Mouse (Mus musculus): Measurements from ENCODE around the gene Cbs. TPM values are rescaled to one million over a fixed set of nuclear protein-coding genes. Genes with fewer than 3 reads are reported as not detected.

Gene Cbs
- polyA plus RNA-seq, 1 experiment from 2014 or later = not detected

DNA sequence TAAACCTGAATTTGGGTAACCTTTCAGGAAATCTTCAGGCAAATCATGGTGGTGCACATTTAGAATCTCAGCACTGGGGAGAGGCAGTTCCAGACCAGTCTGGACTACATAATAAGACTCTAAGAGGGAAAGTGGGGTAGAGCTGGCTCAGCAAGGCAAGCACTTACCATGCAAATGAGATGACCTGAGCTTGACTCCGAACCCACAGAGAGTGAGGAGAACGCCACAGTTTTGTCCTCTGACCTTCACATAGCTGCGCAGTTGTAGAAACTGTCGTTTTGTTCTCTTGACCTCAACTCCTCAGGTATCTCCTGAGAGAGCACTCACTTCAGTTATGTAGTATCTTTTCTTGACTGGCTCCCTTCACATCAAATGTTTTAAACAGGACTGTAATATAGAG, 48.3 kb downstream of the Cbs start:
- Histone ChIP-seq H3K27ac (no peak overlapping the region), H3K36me3 (ENCODE audit: inconsistent target) (peaks cover 21% of the 10 kb centered on the region; the same call in 1 of the 2 replicates)
- WGBS (ENCODE audit: missing documents) = 94% methylated on average over 4 of the region's 4 CpGs

GRCm38 (mm10) chr17:31588115-31588514, 48.9 kb downstream of the Cbs start:
- no peaks in the 10 kb centered on the region for H3K79me2 ChIP-seq (ENCODE audit: inconsistent target)
- peaks cover 21% of the 10 kb centered on the region; the same call in 1 of the 2 replicates for H3K36me3 ChIP-seq (ENCODE audit: inconsistent target)
- 74% methylated on average over 7 of the region's 7 CpGs for WGBS (ENCODE audit: missing documents)
- no peak overlapping the region for H3K27ac ChIP-seq
- no peak overlapping the region for H3K4me3 ChIP-seq (ENCODE audit: inconsistent target)

More for the DNA sequence above, 48.3 kb downstream of the Cbs start:
- no peaks in the 10 kb centered on the region for H3K79me2 ChIP-seq (ENCODE audit: inconsistent target)
- no peak overlapping the region for H3K4me3 ChIP-seq (ENCODE audit: inconsistent target)

GRCm38 (mm10) chr17:31583781-31584180, 53.3 kb downstream of the Cbs start:
- H3K79me2 ChIP-seq (ENCODE audit: inconsistent target) = peaks cover 28% of the 10 kb centered on the region; the same call in 1 of the 2 replicates
- 93% methylated on average over 6 of the region's 6 CpGs for WGBS (ENCODE audit: missing documents)
- H3K4me3 ChIP-seq (ENCODE audit: inconsistent target) = no peak overlapping the region
- H3K27ac ChIP-seq = no peak overlapping the region
- no peaks in the 10 kb centered on the region; the same call in 1 of the 2 replicates for H3K36me3 ChIP-seq (ENCODE audit: inconsistent target)

- 73% methylated on average over 3 of the region's 3 CpGs for WGBS (ENCODE audit: missing documents)
- Histone ChIP-seq H3K36me3 (ENCODE audit: inconsistent target) (no peaks in the 10 kb centered on the region), H3K27ac (no peak overlapping the region), H3K4me3 (ENCODE audit: inconsistent target) (no peak overlapping the region), H3K79me2 (ENCODE audit: inconsistent target) (peaks cover 33% of the 10 kb centered on the region; the same call in 1 of the 2 replicates)
Observed at GRCm38 (mm10) chr17:31583185-31583584, 53.9 kb downstream of the Cbs start.

DNA sequence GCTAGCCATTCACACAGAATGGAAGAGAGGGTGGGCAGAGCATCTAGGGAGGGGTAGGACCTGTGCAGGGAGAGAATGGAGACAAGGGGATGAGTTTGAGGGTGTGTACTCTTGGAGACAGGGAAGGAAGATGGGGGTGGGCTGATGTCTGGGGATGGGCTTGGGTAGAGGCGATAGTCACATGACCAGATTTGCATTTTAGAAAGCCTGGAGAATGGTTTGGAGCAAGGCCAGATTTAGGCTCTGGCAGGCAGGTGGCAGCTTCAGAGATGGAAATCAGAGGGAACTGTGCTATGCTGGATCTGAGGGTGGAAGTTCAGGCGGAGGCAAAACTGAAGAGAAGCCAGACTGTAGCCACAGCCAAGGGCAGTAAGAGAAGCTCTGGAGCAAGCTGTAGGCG, 56.7 kb downstream of the Cbs start:
- H3K4me3 ChIP-seq (ENCODE audit: inconsistent target) = no peak overlapping the region
- WGBS (ENCODE audit: missing documents) = 81% methylated on average over 3 of the region's 3 CpGs

GRCm38 (mm10) chr17:31576394-31577175, 60.5 kb downstream of the Cbs start:
- Histone ChIP-seq H3K4me3 (ENCODE audit: inconsistent target) (no peak overlapping the region), H3K27ac (no peak overlapping the region), H3K79me2 (ENCODE audit: inconsistent target) (peaks cover 54% of the 10 kb centered on the region; the same call in 1 of the 2 replicates), H3K36me3 (ENCODE audit: inconsistent target) (no peaks in the 10 kb centered on the region)
- 76% methylated on average over 10 of the region's 10 CpGs for WGBS (ENCODE audit: missing documents)

More for the DNA sequence above, 56.7 kb downstream of the Cbs start:
- Histone ChIP-seq H3K36me3 (ENCODE audit: inconsistent target) (no peaks in the 10 kb centered on the region), H3K79me2 (ENCODE audit: inconsistent target) (peaks cover 40% of the 10 kb centered on the region; the same call in 1 of the 2 replicates), H3K27ac (no peak overlapping the region)

DNA sequence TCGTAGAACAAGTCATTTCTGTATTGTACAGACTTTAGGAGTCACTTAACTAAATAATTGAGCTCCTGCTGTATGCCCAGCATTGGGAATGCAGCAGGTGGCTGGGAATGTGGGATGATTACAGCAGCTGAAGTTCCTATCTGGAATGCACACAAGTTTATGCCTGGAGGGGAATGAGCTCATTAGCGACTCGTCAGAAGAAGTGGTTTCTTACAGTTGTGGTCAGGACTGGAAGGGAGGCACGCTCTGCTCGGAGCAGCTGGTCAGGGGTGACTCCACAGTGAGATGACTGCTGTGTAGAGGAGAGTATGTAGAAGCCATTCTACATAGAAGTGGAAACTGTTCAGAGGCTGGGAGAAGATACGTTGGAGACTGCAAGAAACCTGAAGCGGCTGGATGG, 62.4 kb downstream of the Cbs start:
- H3K27ac ChIP-seq = no peak overlapping the region
- WGBS (ENCODE audit: missing documents) = 64% methylated on average over 7 of the region's 7 CpGs
- no peaks in the 10 kb centered on the region for H3K36me3 ChIP-seq (ENCODE audit: inconsistent target)
- H3K79me2 ChIP-seq (ENCODE audit: inconsistent target) = peaks cover 57% of the 10 kb centered on the region
- no peak overlapping the region for H3K4me3 ChIP-seq (ENCODE audit: inconsistent target)

GRCm38 (mm10) chr17:31571689-31572088, 65.3 kb downstream of the Cbs start:
- no peaks in the 10 kb centered on the region for H3K36me3 ChIP-seq (ENCODE audit: inconsistent target)
- 89% methylated on average over 5 of the region's 5 CpGs for WGBS (ENCODE audit: missing documents)
- no peak overlapping the region for H3K4me3 ChIP-seq (ENCODE audit: inconsistent target)
- H3K79me2 ChIP-seq (ENCODE audit: inconsistent target) = peaks cover 72% of the 10 kb centered on the region
- H3K27ac ChIP-seq = no peak overlapping the region

- H3K4me3 ChIP-seq (ENCODE audit: inconsistent target) = no peak overlapping the region
- 94% methylated on average over 9 of the region's 9 CpGs for WGBS (ENCODE audit: missing documents)
Observed at GRCm38 (mm10) chr17:31570321-31570925, 66.6 kb downstream of the Cbs start.

GRCm38 (mm10) chr17:31569756-31570155, 67.3 kb downstream of the Cbs start:
- Histone ChIP-seq H3K4me3 (ENCODE audit: inconsistent target) (no peak overlapping the region), H3K27ac (no peak overlapping the region), H3K36me3 (ENCODE audit: inconsistent target) (no peaks in the 10 kb centered on the region), H3K79me2 (ENCODE audit: inconsistent target) (peaks cover 80% of the 10 kb centered on the region)
- 88% methylated on average over 1 of the region's 1 CpGs for WGBS (ENCODE audit: missing documents)

More at GRCm38 (mm10) chr17:31570321-31570925, 66.6 kb downstream of the Cbs start:
- no peak overlapping the region for H3K27ac ChIP-seq
- H3K79me2 ChIP-seq (ENCODE audit: inconsistent target) = peaks cover 84% of the 10 kb centered on the region
- H3K36me3 ChIP-seq (ENCODE audit: inconsistent target) = no peaks in the 10 kb centered on the region

DNA sequence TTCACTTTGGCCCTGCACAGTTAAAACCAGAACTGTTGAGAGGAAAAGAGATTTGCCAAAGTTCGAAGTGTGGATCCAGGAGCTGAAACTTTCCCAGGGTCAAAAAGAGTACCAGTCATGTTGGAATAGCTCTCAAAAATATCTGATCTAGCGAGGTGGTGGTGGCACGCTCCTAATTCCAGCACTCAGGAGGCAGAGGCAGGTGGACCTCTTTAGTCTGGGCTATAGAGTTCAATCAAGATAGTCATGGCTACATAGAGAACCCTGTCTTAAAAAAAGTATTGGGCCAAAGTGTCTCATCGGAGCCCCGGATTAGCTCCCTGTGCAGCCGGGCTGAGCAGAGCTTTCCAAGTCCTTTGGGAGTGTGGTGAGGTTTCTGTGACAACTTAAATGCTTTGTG, 70.8 kb downstream of the Cbs start:
- Histone ChIP-seq H3K79me2 (ENCODE audit: inconsistent target) (peaks cover 58% of the 10 kb centered on the region), H3K36me3 (ENCODE audit: inconsistent target) (no peaks in the 10 kb centered on the region), H3K4me3 (ENCODE audit: inconsistent target) (peak overlapping the region; percentile 53; the same call in 1 of the 2 replicates), H3K27ac (no peak overlapping the region)
- 83% methylated on average over 6 of the region's 6 CpGs for WGBS (ENCODE audit: missing documents)

GRCm38 (mm10) chr17:31565141-31566056, 71.6 kb downstream of the Cbs start:
- 1% methylated on average over 77 of the region's 88 CpGs for WGBS (ENCODE audit: missing documents)
- H3K27ac ChIP-seq = 0 out of 2 replicates have a peak overlapping the region, but pooled peaks have one; percentile 10

GRCm38 (mm10) chr17:31564858-31565140, 72.2 kb downstream of the Cbs start:
- WGBS (ENCODE audit: missing documents) = 3% methylated on average over 14 of the region's 44 CpGs
- no peaks in the 10 kb centered on the region for H3K36me3 ChIP-seq (ENCODE audit: inconsistent target)

More at GRCm38 (mm10) chr17:31565141-31566056, 71.6 kb downstream of the Cbs start:
- Histone ChIP-seq H3K4me3 (ENCODE audit: inconsistent target) (peak overlapping the region; percentile 53), H3K36me3 (ENCODE audit: inconsistent target) (no peaks in the 10 kb centered on the region), H3K79me2 (ENCODE audit: inconsistent target) (peaks cover 50% of the 10 kb centered on the region)

More at GRCm38 (mm10) chr17:31564858-31565140, 72.2 kb downstream of the Cbs start:
- Histone ChIP-seq H3K4me3 (ENCODE audit: inconsistent target) (no peak overlapping the region), H3K27ac (no peak overlapping the region), H3K79me2 (ENCODE audit: inconsistent target) (peaks cover 44% of the 10 kb centered on the region)

Measured in macrophage (primary cell).